Mouse (Mus musculus): ENCODE measurements around the gene Accsl.

Accsl gene

DNA sequence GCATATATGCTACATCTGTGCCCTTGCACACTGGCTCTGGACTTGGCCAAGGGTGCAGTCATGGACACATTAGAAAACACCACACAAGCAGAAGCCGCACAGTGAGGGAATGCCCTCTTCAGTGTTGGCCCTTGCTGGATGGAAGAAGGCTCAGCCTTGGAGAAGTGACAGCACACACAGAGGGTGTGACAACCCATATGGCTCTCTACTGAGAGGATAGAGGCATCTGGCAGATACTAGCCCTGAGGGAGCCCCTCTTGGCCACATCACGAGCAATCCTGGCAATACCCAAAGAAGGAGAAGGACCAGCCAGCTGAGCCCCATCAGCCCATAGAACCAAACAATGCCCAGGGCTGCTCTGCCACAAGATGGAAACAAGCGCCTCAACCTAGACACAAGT lies 5.6 kb upstream of the Accsl start:
- DNase-seq (ENCODE audit: low read depth): no peak

DNA sequence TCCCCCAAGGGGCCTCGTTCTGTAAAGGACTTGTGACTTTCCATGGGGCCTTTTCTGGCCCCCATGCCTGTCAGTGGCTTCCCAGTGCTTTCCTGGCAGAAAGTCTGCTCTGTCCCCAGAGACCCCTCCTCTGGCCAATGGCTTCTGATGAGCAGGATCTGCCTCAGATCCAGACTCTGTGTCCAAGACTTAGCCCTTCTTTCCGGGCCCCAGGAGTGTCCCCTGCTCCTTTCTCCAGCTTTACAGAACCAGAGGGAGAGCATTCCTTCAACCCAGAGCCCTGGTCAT lies 5.2 kb upstream of the Accsl start:
- DNase-seq (ENCODE audit: low read depth): no peak

DNA sequence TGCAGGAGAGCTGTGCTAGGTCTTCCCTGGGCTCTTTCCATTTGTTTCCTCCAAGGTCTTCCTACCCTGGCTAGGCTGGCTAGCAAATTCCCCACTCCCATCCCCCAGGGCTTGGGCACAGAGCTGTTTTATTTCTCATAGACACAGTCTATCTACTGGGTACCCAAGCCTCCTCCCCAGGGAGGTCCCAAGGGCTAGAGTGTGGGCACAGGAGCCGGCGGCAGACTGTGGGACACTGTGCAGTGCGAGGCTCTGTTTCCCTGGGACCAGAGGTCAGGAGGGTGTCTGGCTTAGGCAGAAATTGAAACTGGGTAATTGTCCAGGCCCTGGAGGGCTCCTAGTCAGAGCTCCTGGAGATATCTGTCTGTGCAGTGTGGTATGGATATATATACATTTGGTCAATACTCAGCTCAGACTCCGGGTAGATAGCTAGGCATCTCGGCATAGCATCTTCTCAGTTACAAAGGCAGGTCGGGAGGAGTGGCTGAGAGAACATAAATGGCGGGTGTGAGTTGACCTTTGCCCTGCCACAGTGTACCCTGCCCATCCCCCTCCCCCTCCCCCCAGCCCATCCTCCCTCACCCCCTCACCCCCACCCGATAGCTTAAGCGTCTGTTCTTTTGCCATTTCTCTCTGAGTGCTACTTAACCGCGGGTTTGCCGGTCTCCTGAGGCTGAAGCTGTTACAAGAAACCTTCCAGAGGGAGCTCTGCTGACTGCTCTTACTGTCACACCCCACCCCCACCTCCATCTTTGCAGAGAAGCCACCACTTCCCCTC lies 4.7 kb upstream of the Accsl start:
- DNase-seq (ENCODE audit: low read depth): no peak

DNA sequence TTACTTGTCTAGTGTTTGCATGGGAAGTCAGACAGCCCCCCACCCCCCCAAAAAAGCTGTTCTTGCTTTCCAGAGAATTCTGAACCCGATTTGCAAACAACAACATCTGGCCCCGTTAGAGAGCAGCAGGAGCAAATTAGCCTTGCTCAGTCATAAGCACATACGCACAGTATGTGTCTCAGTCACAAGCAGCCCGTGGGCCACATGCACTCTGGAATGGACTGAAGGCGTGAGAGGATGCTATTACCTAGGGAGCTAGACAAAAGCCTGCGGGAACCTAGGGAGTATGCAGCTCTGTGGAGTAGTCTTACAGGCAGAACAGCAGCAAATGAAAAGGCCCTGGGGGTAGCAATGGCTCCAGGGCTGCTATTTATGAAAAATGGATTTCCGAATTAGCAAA lies 3.3 kb upstream of the Accsl start:
- no peak for DNase-seq (ENCODE audit: low read depth)

DNA sequence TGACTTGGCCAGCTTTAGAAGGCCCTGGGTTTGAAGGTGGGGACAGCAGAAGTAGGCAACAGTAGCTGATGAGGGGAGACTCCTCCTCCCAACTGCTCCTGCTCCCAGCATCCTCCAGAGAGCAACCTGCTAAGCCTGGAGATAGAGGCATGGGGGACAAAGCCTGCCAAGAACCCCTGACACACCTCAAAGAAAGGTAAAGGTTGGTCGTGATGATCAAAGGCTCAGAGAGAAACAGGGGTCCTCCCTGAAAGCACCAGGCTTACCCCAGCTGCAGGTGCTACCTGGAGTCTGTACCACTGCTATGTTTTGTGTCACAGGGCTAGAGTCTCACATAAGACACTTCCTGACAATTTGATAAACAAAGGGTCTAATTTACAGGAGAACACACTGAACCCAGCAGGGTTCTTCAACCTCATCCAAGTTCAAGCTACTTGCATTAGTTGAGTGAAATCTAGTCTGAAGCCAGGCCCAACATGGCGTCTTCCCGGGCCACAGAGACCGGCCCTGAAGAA lies 2.5 kb upstream of the Accsl start:
- DNase-seq (ENCODE audit: low read depth): no peak

DNA sequence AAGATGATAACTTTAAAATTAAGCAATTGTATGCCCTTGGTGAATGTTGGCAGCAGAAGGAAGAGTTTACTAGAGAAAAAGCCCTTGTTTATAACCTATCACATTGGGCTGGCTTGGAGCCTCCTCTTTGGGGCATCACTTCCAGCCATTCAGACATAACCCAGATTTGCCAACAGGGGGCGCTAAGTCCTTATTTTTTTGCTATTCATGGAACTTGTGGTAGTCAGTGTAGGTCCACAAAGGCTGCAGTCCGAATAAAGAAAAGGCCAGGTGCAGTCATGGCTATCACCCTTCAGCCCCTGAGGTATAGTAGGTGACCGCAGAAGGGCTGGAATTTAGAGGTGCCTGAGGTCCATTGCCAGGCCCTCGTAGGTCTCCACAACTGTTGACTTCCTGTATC lies 1.9 kb upstream of the Accsl start:
- DNase-seq (ENCODE audit: low read depth): peak; percentile 50

DNA sequence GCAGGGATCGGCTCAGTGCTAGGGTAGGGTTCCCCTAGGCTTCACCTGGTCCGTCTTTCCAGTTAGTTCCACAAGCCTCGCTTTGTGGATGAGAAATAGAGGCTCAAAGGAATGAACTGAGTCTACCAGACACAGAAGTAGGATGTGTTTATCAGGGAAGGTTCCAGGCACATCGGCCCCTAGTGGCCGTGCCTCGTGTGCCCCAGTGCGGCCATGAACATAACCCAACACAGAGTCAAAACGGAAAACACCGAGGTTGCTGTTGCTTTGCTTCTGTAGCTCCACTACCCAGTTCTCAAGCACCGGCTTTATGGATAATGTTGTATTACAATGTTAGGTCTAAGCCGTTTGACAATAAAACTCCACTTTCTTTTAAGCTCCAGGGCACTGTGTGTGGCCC lies 391 bp downstream of the Accsl start:
- no peak for DNase-seq (ENCODE audit: low read depth)

DNA sequence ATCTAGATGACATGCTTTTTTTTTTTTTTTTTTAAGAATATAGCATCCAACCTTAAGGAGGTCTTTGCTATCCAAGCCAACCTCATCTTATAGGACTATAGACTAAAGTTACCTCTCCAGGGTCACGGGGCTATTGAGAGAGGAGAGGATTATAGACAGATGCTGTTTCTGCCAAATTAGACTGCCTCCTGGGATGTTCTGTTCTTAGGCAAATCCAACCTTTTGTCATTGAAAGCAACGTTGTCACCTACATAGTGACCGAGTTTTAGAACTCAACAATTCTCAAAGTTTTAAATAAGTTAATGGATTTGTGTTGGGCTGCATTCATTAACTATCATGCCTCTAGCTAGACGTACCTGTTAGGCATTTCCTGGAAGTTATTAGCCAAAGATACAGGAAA lies 5.7 kb downstream of the Accsl start:
- no peak for DNase-seq (ENCODE audit: low read depth)

DNA sequence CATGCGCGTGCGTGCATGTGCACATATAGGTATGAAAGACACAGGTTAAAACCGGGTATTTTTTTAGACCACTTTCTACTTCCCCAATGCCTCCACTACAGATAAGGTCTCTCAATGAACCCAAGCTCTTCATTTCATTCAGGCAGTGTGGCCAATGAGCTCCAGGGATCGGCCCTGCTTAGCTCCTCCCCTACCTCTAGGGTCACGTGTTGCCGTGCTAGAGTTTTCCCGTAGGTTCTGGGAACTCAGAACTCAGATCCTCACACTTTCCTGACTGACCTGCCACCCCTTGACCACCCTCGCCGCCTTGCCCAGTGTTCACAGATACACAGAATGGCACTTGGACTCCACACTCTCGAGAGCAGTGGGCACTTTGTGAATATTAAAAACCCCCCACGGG lies 10.1 kb downstream of the Accsl start:
- no peak for DNase-seq (ENCODE audit: low read depth)

DNA sequence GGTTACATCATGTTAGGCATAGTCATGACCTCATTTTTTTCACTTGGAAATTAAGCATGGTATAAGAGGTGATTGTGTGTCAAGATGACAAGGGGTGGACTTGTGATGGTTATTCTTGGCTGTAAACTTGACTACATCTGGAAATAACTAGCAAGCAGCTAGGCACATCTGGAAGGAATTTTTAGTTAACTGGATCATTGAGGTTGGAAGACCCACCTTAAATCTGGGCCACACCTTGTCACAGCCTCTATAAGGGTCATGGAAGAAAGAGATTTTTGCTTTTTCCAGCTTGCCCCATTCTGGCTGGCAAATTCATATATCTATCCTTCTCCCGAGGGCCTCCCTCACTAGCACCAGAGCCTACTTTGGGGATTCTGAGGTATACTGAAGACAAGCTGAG lies 17.7 kb downstream of the Accsl start:
- no peak for DNase-seq (ENCODE audit: low read depth)

DNA sequence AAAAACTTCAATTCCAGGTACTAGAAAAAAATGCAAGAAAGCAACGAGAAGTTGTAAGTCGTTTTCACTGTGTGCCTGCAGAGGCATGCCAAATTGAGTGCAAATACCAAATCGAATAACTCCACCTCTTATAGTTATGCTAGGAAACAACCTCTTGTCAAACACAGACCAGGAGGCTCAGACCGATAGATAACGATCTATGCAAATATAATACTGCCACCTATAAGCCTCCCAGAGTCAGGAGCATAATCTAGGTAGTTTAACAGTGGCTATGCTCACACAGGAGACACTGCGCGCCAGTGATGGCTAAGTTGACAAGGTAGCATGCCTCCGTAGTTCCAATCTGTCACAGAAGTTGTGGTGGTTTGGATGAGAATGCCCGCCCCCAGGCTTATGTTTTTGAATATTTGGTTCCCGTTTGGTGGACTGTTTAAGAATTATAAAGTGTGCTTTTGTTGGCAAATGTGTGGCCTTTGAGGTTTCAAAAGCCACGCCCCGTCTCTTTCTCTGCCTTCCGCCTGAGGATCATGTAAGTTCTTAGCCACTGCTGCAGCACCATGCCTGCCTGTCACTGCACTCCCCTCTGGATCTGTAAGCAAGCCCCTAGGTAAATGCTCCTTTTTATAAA lies 18.5 kb downstream of the Accsl start:
- DNase-seq (ENCODE audit: low read depth): peak; percentile 63

DNA sequence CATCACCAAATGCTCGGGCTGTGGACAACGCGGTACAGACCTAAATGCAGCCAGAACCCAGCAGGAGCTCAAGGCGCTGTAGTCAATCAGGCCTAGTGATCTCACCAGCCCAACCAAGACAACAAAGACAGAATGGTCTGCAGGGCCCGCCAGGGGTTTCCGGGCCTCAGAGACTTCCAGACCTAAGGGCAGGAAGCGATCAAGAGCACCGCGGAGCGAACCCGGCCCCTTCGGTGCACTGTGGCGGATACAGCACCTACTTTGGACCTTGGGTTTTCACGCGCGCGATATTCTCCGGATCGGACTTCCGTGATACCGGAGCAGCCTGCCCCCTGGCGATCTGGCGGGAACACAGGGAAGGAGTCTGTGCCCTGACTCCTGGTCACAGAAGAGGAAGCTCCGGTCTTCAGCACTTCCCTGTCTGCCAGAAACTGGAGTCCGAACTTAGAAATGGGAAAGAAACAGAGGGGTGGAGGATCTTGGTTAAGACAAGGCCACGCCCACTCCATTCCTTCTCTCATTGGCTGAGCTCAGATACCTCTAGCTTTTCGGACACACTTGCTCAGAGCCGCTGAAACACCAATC lies 19.4 kb downstream of the Accsl start, which contains the start of gene Accs:
Gene Accs (minus strand): TSS at position 439 of the 585 bp plus-strand sequence.
- peak; percentile 76 for DNase-seq (ENCODE audit: low read depth)

DNA sequence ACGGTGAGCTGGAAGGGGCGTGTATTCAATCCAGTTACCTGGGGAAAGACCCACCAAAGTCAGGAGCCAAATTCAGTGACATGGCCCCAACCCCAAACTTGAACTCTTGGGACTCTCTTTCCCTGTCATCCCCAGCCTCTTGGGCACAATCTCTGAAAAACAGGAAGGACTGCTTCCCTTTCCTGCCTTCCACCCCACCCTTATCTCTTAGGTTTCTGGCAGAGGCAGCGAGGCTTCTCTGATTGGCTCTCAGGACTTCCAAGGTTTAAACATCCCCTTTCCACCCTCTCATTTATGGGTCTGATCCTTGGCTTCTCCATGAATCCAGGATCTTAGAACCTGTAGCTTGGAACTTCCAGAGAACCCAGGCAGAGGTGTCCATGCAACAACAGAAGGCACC lies 27.6 kb downstream of the Accsl start:
- no peak for DNase-seq (ENCODE audit: low read depth)

DNA sequence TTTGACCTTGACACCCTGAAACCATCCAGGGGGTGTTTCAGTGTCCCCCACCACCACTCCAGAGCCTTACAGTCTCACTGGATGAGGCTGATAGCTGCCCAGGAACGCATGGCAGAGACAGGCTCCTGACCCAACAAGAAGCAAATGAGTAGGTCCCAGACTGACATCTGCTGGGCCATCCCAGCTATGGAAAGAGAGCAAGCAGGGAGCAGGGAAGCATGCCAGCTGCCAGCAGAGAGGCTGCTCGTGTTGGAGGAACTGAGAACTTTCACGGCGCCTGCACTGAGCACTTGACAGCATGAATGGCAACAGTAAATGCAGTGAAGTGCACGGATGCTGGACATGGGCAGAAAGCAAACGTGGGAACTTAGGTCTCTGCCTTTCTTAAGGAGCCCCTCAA lies 28.8 kb downstream of the Accsl start:
- no peak for DNase-seq (ENCODE audit: low read depth)

DNA sequence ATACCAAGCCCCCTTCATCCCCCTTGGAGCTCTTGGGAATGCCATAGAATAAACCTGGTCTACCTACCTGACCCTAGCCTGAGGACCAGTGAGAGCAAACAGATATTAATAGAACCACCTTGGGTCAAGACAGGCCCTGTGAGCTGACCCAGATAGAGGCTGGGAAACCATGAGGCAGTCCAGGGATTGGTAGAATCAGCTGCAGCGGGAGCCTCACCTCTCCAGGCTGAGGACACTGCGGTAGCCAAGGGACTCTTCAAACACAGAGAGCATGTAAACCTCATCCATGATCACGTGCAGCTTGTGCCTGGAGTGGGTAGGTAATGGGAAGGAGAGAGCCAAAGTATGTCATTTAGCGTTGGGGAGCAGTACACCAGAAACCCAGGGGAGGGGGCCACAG lies 30.0 kb downstream of the Accsl start:
- DNase-seq (ENCODE audit: low read depth): no peak

DNA sequence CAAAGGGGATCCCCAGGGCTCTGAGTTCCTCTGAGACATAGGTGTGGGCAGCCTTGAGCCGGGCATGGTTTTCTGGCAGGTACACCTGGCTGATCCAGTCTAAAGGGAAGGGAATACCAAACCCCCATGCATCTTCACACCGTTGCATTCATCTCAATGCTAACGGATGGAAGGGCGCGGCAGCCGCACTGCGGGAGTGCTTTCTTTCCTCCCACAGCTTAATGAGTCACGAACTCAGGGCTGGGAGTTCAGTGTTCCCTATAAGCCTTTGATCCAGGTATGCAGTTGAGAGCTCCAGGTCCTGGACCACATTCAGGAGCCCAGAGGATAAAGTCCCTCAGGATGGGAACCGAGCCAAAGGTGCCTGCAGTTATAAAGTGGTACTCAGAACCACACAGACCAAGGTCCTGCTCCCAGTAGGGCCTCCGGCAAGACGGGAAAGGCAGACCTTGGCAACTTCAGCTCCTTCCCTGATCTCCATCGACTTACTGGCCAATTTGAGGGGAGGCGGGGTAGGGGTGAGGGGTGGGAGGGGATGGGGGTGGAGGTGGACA lies 32.6 kb downstream of the Accsl start:
- no peak for DNase-seq (ENCODE audit: low read depth)

DNA sequence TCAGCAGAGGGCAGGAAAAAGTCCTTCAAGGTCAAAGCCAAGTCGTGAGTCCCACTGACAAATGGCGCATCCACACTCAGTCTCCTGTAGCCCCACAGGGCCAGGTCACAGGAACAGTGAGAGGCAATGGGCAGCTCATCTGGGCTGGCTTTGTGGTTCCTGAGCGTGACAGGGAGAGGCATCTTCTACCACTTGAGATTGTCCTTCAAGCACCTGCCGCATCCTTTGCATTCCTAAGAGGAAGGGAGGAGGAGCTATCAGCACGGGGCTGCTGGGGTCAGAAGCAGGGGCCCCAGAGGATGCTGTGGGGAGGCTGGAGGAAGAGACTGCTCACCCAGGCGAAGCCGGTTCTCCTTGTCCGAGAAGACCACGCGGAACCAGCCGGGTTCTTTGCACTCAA lies 33.4 kb downstream of the Accsl start:
- no peak for DNase-seq (ENCODE audit: low read depth)

DNA sequence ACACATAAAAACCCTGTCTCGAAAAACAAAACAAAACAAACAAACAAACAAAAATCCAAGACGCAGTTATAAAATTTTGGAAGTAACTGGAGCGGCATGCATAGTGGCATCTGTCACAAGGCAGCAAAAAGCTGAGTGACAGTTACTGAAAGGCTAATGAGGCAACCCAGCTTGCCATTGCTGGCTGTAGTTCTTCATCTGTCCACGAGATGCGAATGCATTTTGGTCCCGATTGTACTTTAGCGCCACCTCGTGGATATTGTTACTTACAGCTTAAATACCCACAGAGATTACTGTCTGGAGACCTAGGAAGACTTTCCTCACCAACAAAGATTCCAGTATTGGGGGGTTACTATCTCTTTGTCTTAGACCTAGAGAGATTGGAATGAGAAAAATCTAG lies 45.4 kb downstream of the Accsl start:
- peak; percentile 96 for DNase-seq (ENCODE audit: low read depth)

DNA sequence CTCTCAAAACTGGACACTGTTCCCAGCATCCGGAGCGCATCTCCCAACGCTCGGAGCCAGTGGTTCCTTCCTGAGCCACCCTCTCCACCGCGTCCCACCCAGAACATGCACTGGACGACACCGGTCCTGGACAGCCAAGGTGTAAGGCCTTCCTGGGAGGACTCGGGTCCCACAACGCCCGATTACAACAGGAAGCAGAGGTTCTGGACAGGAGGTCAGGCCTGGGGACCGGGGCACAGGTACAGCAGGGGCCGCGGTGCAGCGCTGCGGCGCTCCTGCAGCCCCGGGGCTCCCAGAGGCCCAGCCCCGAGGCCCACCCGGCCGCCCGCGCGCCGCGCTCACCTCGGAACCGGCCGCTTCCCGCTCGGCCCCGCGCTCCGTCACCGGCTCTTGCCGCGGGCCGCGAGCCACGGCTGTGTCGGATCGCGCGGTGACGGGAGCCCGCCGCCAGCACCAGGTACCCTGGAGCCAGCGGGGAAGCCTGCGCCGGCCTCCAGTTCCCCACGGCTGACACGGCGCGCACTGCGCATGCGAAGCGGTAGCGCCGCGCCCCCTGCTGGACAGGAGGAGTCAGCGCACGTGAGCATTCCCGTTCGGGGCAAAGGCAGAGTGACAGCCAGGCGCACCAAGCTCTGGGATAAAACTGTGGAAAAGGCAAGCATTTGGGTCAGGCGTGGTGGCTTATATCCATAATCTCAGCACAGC lies 46.8 kb downstream of the Accsl start, which contains the start of gene Ext2:
Gene Ext2 (minus strand): TSS at position 524 of the 705 bp plus-strand sequence.
- peak; percentile 92 for DNase-seq (ENCODE audit: low read depth)

DNA sequence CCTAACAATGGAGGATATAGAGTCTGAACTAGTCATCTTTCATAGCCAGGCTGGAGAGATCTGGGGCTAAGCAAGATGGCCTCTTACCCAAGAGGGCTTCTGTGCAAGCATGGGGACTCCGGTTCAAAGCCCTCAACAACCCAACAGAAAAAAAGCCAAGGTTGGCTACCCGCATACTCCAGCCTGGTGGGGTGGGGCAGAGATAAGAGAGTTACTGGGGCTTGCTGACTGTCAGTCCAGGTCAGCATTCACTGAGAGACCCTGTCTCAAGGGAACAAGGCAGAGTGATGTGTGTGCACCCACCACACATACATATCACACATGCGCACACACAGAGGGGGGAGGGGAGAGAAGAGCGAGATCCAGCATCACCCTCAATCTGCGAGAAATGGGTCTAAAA lies 51.2 kb downstream of the Accsl start:
- no peak for DNase-seq (ENCODE audit: low read depth)

DNA sequence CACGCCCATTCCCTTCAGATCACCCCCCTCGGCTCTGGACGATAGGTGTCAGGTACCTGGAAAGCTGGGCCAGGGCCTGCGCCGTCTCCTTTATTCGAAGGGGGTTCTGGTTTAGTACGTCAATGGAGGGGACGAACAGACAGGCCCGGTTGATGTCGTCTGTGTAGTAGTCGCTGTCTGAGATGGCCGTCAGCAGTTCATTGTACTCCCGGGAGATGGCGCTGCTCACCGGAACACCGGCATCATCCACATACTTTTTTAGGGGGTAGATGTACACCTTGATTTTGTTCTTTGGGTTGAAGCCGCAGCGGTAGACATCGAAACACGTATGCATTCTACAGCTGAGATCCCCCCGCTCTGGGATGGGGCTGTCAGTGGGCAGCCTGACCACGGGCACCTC lies 55.6 kb downstream of the Accsl start:
- no peak for DNase-seq (ENCODE audit: low read depth)

DNA sequence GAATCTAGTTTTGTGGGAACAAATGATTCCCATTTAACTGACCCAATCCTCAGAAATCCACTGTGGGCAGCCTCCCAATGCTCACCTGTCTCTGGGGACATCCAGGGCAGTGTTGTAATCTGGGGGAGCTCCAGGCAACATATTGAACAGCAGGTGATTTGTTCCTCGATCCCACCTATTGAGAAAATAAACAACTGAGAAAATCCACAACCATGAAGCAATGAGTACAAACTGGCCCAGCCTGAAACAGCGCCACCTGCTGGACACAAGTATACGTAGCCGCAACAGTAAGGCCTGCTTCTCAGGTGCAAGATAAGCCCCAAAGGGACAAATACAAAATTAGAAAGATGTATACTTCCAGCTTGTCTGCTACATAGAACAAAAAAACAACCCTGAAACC lies 57.1 kb downstream of the Accsl start:
- peak; percentile 79 for DNase-seq (ENCODE audit: low read depth)

DNA sequence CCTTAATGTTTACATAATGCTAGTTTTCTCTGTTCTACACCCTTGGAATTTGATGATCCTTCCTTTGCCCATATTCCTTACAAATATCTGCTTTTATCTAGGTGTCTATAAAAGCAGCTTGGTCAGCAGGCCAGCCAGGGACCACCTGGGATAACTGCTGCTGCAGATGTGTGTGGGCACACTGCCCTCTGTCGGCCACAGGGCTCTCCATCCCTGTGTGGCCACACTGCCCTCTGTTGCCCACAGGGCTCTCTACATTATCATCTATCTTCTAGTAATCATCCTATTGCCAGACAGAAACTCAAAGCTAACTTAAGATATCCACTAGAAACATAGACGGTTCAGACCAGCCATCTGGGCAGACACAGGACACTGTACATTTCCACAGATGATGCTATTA lies 59.0 kb downstream of the Accsl start:
- DNase-seq (ENCODE audit: low read depth): peak; percentile 25

All from naive thymus-derived CD4-positive, alpha-beta T cell, adult 2 months (primary cell).